15 mouse cellular contexts compared by ENCODE assay signal in genomic region chr6:108234536-108234935, GRCm38 (mm10). TPM values are rescaled to one million over a fixed set of nuclear protein-coding genes. Genes with fewer than 3 reads are reported as not detected.
A peak's percentile ranks its signal among the peaks of the same experiment; 100 is the strongest.
DNase-seq lines count a peak whose midpoint lies in the region; ATAC-seq and TF ChIP-seq lines count a peak whose summit lies in the region.
"Had no signal": no experiment of that assay in that cellular context is flagged by ENCODE, and none has a peak within 500 bp of the region (broad histone marks: within the 10 kb centered on the region; RNA-seq: fewer than 3 reads in every experiment).

No protein-coding gene starts in this region.

- no peak overlapping the region for H3K4me3 ChIP-seq in heart, adult 2 months
- no peak overlapping the region for H3K4me3 ChIP-seq in kidney, postnatal 0 days (replicated peaks; ENCODE audit: low read depth, low read length)
- H3K4me3 ChIP-seq: forebrain, embryonic 12.5 days; hindbrain, embryonic 13.5 days; layer of hippocampus, adult 2 months; midbrain, embryonic 13.5 days; neural tube, embryonic 12.5 days had no signal

- no peak overlapping the region for H3K9ac ChIP-seq in heart, adult 2 months (ENCODE audit: low read depth, low read length)
- H3K9ac ChIP-seq in kidney, postnatal 0 days (ENCODE audit: low read depth, low read length): no peak overlapping the region
- H3K9ac ChIP-seq: forebrain, embryonic 12.5 days; hindbrain, embryonic 13.5 days; midbrain, embryonic 13.5 days; neural tube, embryonic 12.5 days had no signal

- TF ChIP-seq EP300 in heart, adult 2 months (IDR thresholded peaks at IDR 0.05; ENCODE audit: insufficient read depth, low read depth, low read length): no peak

- no peak for TF ChIP-seq CTCF in heart, adult 2 months (IDR thresholded peaks at IDR 0.05)
- no peak for TF ChIP-seq CTCF in kidney, postnatal 0 days (IDR thresholded peaks at IDR 0.05; ENCODE audit: low read depth)

- no peaks in the 10 kb centered on the region for H3K9me3 ChIP-seq in kidney, postnatal 0 days (replicated peaks; ENCODE audit: low read length)
- H3K9me3 ChIP-seq: forebrain, embryonic 12.5 days; hindbrain, embryonic 13.5 days; midbrain, embryonic 13.5 days; neural tube, embryonic 12.5 days had no signal

- H3K4me1 ChIP-seq in heart, adult 2 months (ENCODE audit: control insufficient read depth, insufficient read depth, low read length): peaks cover 38% of the 10 kb centered on the region
- peaks cover 37% of the 10 kb centered on the region for H3K4me1 ChIP-seq in kidney, postnatal 0 days (replicated peaks; ENCODE audit: insufficient read depth, low read length)

- WGBS in heart, adult 2 months: 38% methylated on average over 6 of the region's 6 CpGs
- 47% methylated on average over 6 of the region's 6 CpGs for WGBS in kidney, postnatal 0 days

- no peaks in the 10 kb centered on the region for H3K27me3 ChIP-seq in heart, adult 2 months (ENCODE audit: control insufficient read depth, insufficient read depth, low read length)
- H3K27me3 ChIP-seq in kidney, postnatal 0 days (ENCODE audit: insufficient read depth, low read length): no peaks in the 10 kb centered on the region
- H3K27me3 ChIP-seq: forebrain, embryonic 12.5 days; hindbrain, embryonic 13.5 days; midbrain, embryonic 13.5 days; neural tube, embryonic 12.5 days had no signal

- intact Hi-C loops in heart, adult 2 months (cut with DNase I): loop anchor here (1.0 to 5.0 kb wide), 2 partner anchors 72 to 93 kb away; no protein-coding TSS in a partner anchor
- intact Hi-C loops in left cerebral cortex, postnatal 4 days (cut with DNase I): loop anchor here (10.0 kb wide), 1 partner anchor 90 kb away; no protein-coding TSS in a partner anchor

- no peak for TF ChIP-seq POLR2A in heart, adult 2 months (IDR thresholded peaks at IDR 0.05; ENCODE audit: insufficient read depth, low read depth, low read length)

- no peak overlapping the region for H3K4me2 ChIP-seq in kidney, postnatal 0 days (ENCODE audit: low read length)
- H3K4me2 ChIP-seq: forebrain, embryonic 12.5 days; hindbrain, embryonic 13.5 days; midbrain, embryonic 13.5 days; neural tube, embryonic 12.5 days had no signal

- no peak for DNase-seq in heart, adult 2 months
- DNase-seq in heart, postnatal 4 days: no peak
- DNase-seq in urinary bladder, postnatal 14 days (ENCODE audit: low spot score): peak; percentile 56
- DNase-seq in urinary bladder, postnatal 10 days (ENCODE audit: low spot score): no peak
- no peak for DNase-seq in kidney, postnatal 0 days (ENCODE audit: low spot score)
- DNase-seq in cerebellum, adult 11 months: no peak
- DNase-seq in left cerebral cortex, postnatal 4 days: no peak
- DNase-seq: cerebellum, adult 9-11 months; thymus, adult 18-20 months had no signal

- no peaks in the 10 kb centered on the region for H3K79me2 ChIP-seq in heart, adult 2 months (replicated peaks; ENCODE audit: control insufficient read depth, insufficient read depth, low read length)

- ATAC-seq in kidney, postnatal 0 days (replicated peaks; ENCODE audit: low FRiP score, low read depth): no peak
- no peak for ATAC-seq in cerebellum, adult (ENCODE audit: insufficient number of reproducible peaks, low FRiP score, low TSS enrichment)
- ATAC-seq: midbrain, embryonic 13.5 days had no signal

- peak overlapping the region; percentile 62 for H3K27ac ChIP-seq in heart, adult 2 months
- 0 out of 2 replicates have a peak overlapping the region, but pooled peaks have one; percentile 42 for H3K27ac ChIP-seq in kidney, postnatal 0 days
- H3K27ac ChIP-seq: forebrain, embryonic 12.5 days; hindbrain, embryonic 13.5 days; layer of hippocampus, adult 2 months; midbrain, embryonic 13.5 days; neural tube, embryonic 12.5 days had no signal

- H3K36me3 ChIP-seq in heart, adult 2 months (ENCODE audit: control insufficient read depth, insufficient read depth, low read length): peaks cover 13% of the 10 kb centered on the region
- no peaks in the 10 kb centered on the region; the same call in 1 of the 2 replicates for H3K36me3 ChIP-seq in kidney, postnatal 0 days (ENCODE audit: insufficient read depth, low read length)
- H3K36me3 ChIP-seq: forebrain, embryonic 12.5 days; hindbrain, embryonic 13.5 days; midbrain, embryonic 13.5 days; neural tube, embryonic 12.5 days had no signal

RNA-seq across cellular contexts. Expression of gene Itpr1, which starts 21.6 kb away (rescaled TPM):
- total RNA-seq in heart, adult 2 months (2021): 10 to 100 TPM; 37.9 to 47.6 TPM
- polyA plus RNA-seq in heart, adult 2 months (2012; rRNA removed): 14.0 and 32.8 TPM in 2 replicates
- 10 to 100 TPM; 71.8 to 73.6 TPM for total RNA-seq in heart, postnatal 4 days (2021)
- polyA plus RNA-seq in kidney, postnatal 0 days (2015; fragmentation: Nextera tagmentation; extraction: Ambion mirVana): 21.2 TPM in 2 replicates
- total RNA-seq in left cerebral cortex, postnatal 4 days (2021): 10 to 100 TPM; 66.3 to 72.4 TPM

RNA-seq across cellular contexts. Expression of gene Sumf1, which starts 49.2 kb away (rescaled TPM):
- total RNA-seq in heart, adult 2 months (2021): 10 to 100 TPM; 12.1 to 13.5 TPM
- 11.0 and 11.8 TPM in 2 replicates for polyA plus RNA-seq in heart, adult 2 months (2012; rRNA removed)
- 10 to 100 TPM; 18.0 to 21.5 TPM for total RNA-seq in heart, postnatal 4 days (2021)
- polyA plus RNA-seq in kidney, postnatal 0 days (2015; fragmentation: Nextera tagmentation; extraction: Ambion mirVana): 34.0 and 34.2 TPM in 2 replicates
- 10 to 100 TPM; 10.4 to 12.4 TPM for total RNA-seq in left cerebral cortex, postnatal 4 days (2021)
